Comparison of ENCODE assay signal across 7 mouse cellular contexts in the genomic region with DNA sequence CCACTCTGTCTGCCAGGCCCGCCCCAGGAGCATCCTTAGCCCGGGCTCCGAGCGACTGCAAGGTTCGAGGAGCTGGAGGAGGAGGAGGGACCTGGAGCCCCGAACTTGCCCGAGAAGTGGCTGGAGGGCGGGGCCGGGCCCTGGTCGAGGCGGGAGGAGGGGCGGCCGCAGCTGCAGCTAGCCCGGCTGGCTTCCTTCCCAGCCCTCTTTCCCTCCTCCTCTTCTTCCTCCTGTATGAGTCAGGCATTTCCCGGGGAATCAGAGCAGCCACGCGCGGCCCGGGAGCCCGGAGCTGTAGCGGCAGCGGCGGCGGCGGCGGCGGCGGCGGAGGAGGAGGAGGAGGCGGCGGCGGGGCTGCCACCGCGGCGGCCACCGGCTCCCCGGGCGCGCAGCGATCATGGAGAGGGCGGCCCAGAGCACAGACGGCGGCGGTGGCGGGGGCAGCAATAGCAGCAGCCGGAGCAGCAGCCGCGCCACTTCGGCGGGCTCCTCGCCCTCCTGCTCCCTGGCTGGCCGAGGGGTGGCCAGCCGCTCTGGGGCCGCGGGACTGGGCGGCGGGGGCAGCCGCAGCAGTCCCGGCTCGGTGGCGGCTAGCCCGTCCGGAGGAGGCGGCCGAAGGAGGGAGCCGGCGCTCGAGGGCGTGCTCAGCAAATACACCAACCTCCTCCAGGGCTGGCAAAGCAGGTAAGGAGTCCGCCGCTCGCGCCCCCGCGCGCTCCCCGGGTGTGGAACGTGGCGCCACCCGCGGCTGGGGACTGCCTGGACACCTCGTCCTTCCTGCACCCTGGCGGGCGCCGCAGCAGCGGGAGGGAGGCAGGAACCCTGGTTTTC. TPM values are rescaled to one million over a fixed set of nuclear protein-coding genes. Genes with fewer than 3 reads are reported as not detected.
A peak's percentile ranks its signal among the peaks of the same experiment; 100 is the strongest.
DNase-seq lines count a peak whose midpoint lies in the region; ATAC-seq and TF ChIP-seq lines count a peak whose summit lies in the region.

A gene (plus strand): TSS at position 289 of the 831 bp plus-strand sequence.

- H3K36me3 ChIP-seq in embryonic facial prominence, embryonic 15.5 days = no peaks in the 10 kb centered on the region
- no peaks in the 10 kb centered on the region for H3K36me3 ChIP-seq in limb, embryonic 13.5 days
- no peaks in the 10 kb centered on the region for H3K36me3 ChIP-seq in midbrain, embryonic 14.5 days (ENCODE audit: control insufficient read depth, insufficient read depth, low read length)
- no peaks in the 10 kb centered on the region for H3K36me3 ChIP-seq in stomach, embryonic 15.5 days

- H3K27ac ChIP-seq in bone marrow macrophage, adult 2 months (ENCODE audit: insufficient read depth, low read depth, low read length) = no peak within 1 kb of the TSS
- peak within 1 kb of the TSS; percentile 74 for H3K27ac ChIP-seq in embryonic facial prominence, embryonic 15.5 days (replicated peaks)
- H3K27ac ChIP-seq in limb, embryonic 13.5 days = peak within 1 kb of the TSS; percentile 80
- peak within 1 kb of the TSS; percentile 84 for H3K27ac ChIP-seq in midbrain, embryonic 14.5 days (replicated peaks; ENCODE audit: low read depth, low read length)
- peak within 1 kb of the TSS; percentile 82 for H3K27ac ChIP-seq in stomach, embryonic 15.5 days

- H3K27me3 ChIP-seq in embryonic facial prominence, embryonic 15.5 days = 0 out of 2 replicates have a peak, but pooled peaks cover 11% of the 10 kb centered on the region
- H3K27me3 ChIP-seq in limb, embryonic 13.5 days = peaks cover 18% of the 10 kb centered on the region
- H3K27me3 ChIP-seq in midbrain, embryonic 14.5 days (ENCODE audit: control insufficient read depth, insufficient read depth, low read length) = peaks cover 14% of the 10 kb centered on the region; the same call in 1 of the 2 replicates
- H3K27me3 ChIP-seq in stomach, embryonic 15.5 days (replicated peaks) = no peaks in the 10 kb centered on the region

- peak within 1 kb of the TSS; percentile 85 for H3K4me2 ChIP-seq in embryonic facial prominence, embryonic 15.5 days (replicated peaks)
- H3K4me2 ChIP-seq in limb, embryonic 13.5 days (replicated peaks) = peak within 1 kb of the TSS; percentile 92
- H3K4me2 ChIP-seq in midbrain, embryonic 14.5 days (ENCODE audit: low read length) = peak within 1 kb of the TSS; percentile 84
- peak within 1 kb of the TSS; percentile 91 for H3K4me2 ChIP-seq in stomach, embryonic 15.5 days

- TF ChIP-seq POLR2A in bone marrow macrophage, adult 2 months (IDR thresholded peaks at IDR 0.05; ENCODE audit: borderline replicate concordance, low read depth, low read length) = no peak

- H3K9me3 ChIP-seq in embryonic facial prominence, embryonic 15.5 days (replicated peaks) = no peaks in the 10 kb centered on the region
- no peaks in the 10 kb centered on the region for H3K9me3 ChIP-seq in limb, embryonic 13.5 days
- H3K9me3 ChIP-seq in midbrain, embryonic 14.5 days (ENCODE audit: control insufficient read depth, low read length) = no peaks in the 10 kb centered on the region
- no peaks in the 10 kb centered on the region for H3K9me3 ChIP-seq in stomach, embryonic 15.5 days

- TF ChIP-seq CTCF in bone marrow macrophage, adult 2 months (IDR thresholded peaks at IDR 0.05; ENCODE audit: low read depth, low read length) = no peak; the same call in 1 of the 2 replicates

- peak within 1 kb of the TSS; percentile 68 for H3K9ac ChIP-seq in embryonic facial prominence, embryonic 15.5 days
- H3K9ac ChIP-seq in limb, embryonic 13.5 days = peak within 1 kb of the TSS; percentile 87
- H3K9ac ChIP-seq in midbrain, embryonic 14.5 days (replicated peaks; ENCODE audit: low read length) = peak within 1 kb of the TSS; percentile 85
- peak within 1 kb of the TSS; percentile 74 for H3K9ac ChIP-seq in stomach, embryonic 15.5 days

- H3K4me1 ChIP-seq in bone marrow macrophage, adult 2 months (ENCODE audit: control insufficient read depth, insufficient read depth, low read length) = peaks cover 3% of the 10 kb centered on the region
- H3K4me1 ChIP-seq in embryonic facial prominence, embryonic 15.5 days = peaks cover 14% of the 10 kb centered on the region
- peaks cover 29% of the 10 kb centered on the region for H3K4me1 ChIP-seq in limb, embryonic 13.5 days
- H3K4me1 ChIP-seq in midbrain, embryonic 14.5 days (ENCODE audit: control insufficient read depth, insufficient read depth, low read length) = 0 out of 2 replicates have a peak, but pooled peaks cover 3% of the 10 kb centered on the region
- peaks cover 7% of the 10 kb centered on the region for H3K4me1 ChIP-seq in stomach, embryonic 15.5 days

- H3K4me3 ChIP-seq in bone marrow macrophage, adult 2 months (ENCODE audit: insufficient read depth, low read length) = peak within 1 kb of the TSS; percentile 65
- H3K4me3 ChIP-seq in embryonic facial prominence, embryonic 15.5 days (replicated peaks) = peak within 1 kb of the TSS; percentile 71
- H3K4me3 ChIP-seq in limb, embryonic 13.5 days = peak within 1 kb of the TSS; percentile 79
- peak within 1 kb of the TSS; percentile 71 for H3K4me3 ChIP-seq in midbrain, embryonic 14.5 days (replicated peaks; ENCODE audit: low read depth, low read length)
- peak within 1 kb of the TSS; percentile 75 for H3K4me3 ChIP-seq in stomach, embryonic 15.5 days (replicated peaks)

- ATAC-seq in embryonic facial prominence, embryonic 15.5 days (ENCODE audit: insufficient number of reproducible peaks, low FRiP score, low TSS enrichment, low read depth) = peak; percentile 85
- ATAC-seq in limb, embryonic 13.5 days (ENCODE audit: low FRiP score, low read depth) = peak; percentile 82
- peak; percentile 85 for ATAC-seq in midbrain, embryonic 14.5 days (ENCODE audit: low FRiP score, low TSS enrichment)
- ATAC-seq in stomach, embryonic 15.5 days (ENCODE audit: insufficient read depth, low FRiP score, low read depth) = peak; percentile 81

- under 1% methylated on average over 63 of the region's 86 CpGs for WGBS in embryonic facial prominence, embryonic 15.5 days
- WGBS in limb, embryonic 13.5 days = under 1% methylated on average over 57 of the region's 86 CpGs
- WGBS in midbrain, embryonic 14.5 days = under 1% methylated on average over 68 of the region's 86 CpGs
- WGBS in stomach, embryonic 15.5 days = under 1% methylated on average over 67 of the region's 86 CpGs

- peak; percentile 87 for DNase-seq in heart, adult 9 months (ENCODE audit: low spot score in 2 of 2)
- DNase-seq in kidney, adult 9 months = peak; percentile 92
- DNase-seq in midbrain, embryonic 14.5 days = peak; percentile 85

RNA-seq across cellular contexts. Expression of the gene that starts here (rescaled TPM):
- polyA plus RNA-seq in bone marrow macrophage, adult 2 months (2012; ENCODE audit: insufficient read depth, insufficient read length, missing spikeins) = 1.7 and 2.1 TPM in 2 replicates
- 2.4 and 2.8 TPM in 2 replicates for polyA plus RNA-seq in embryonic facial prominence, embryonic 15.5 days (2015; fragmentation: Nextera tagmentation; extraction: Ambion mirVana)
- 2.8 and 3.9 TPM in 2 replicates for polyA plus RNA-seq in limb, embryonic 13.5 days (2015; fragmentation: Nextera tagmentation; extraction: Ambion mirVana)
- polyA plus RNA-seq in midbrain, embryonic 14.5 days (2014; fragmentation: Nextera tagmentation; extraction: Ambion mirVana) = 2.0 and 2.3 TPM in 2 replicates
- polyA plus RNA-seq in stomach, embryonic 15.5 days (2015; fragmentation: Nextera tagmentation; extraction: Ambion mirVana) = 2.0 and 2.3 TPM in 2 replicates
